Mouse (Mus musculus) liver, postnatal 0 days (tissue): ENCODE measurements at regions not wholly inside any gene's neighbourhood (a gene's known extent, or its start where the extent isn't known, plus 50 kb on each side); places are given as distances from the start of the nearest gene placed in this dataset.

Experiments used
- CTCF ChIP-seq: sonication (generic); IDR thresholded peaks from 2 replicates; pipeline ENCODE4 v1.5.1; 2016; ENCODE audit warnings: antibody characterized with exemption, low read depth
- EP300 ChIP-seq: IDR thresholded peaks from 2 replicates; pipeline ENCODE4 v1.6.1; 2016; ENCODE audit warnings: antibody characterized with exemption, low read depth, mild to moderate bottlenecking

DNA sequence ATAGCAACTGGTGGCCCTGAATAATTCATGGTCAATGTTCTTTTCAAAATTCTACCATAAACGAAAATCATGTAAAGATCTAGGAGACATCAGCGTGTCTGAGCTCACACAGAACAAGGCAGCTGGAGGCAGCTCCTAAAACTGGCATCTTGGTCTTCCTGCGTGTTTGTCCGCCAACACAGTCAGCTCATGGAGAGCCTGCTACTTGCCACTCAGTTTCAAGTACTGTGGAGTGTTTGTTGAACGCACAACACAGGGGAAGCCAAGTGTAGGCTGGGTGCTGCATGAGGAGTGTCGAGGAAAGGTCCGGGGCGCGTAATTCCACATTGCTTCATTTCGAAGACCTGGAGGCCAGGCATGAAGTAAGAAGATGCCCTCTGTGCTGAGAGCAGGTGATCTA, 139.0 kb upstream of the Frmd6 start:
- TF ChIP-seq EP300 (no peak), CTCF (no peak)
